Mouse (Mus musculus) neural tube, embryonic 14.5 days (tissue): ENCODE results near the gene Ebf4. TPM values are rescaled to one million over a fixed set of nuclear protein-coding genes. Genes with fewer than 3 reads are reported as not detected.

Experiments used
- ATAC-seq: fragments of 200-750 bp; cut with Nextera tagmentation; 2 replicates; pipeline ENCODE4 v1.8.0; 2017; ENCODE audit warnings: low read depth, mild to moderate bottlenecking, moderate TSS enrichment, moderate library complexity
- H3K27ac ChIP-seq: fragments of 300-500 bp; sonication (generic); 2 replicates; pipeline ENCODE4 v1.5.1; 2014; ENCODE audit warnings: low read depth, mild to moderate bottlenecking, control low read depth, low read length, moderate library complexity, mixed read lengths
- H3K27me3 ChIP-seq: fragments of 300-500 bp; sonication (generic); 2 replicates; pipeline ENCODE4 v1.6.1; 2014; ENCODE audit warnings: low read length; ENCODE audit not compliant: control insufficient read depth, insufficient read depth
- H3K36me3 ChIP-seq: fragments of 300-500 bp; sonication (generic); 2 replicates; pipeline ENCODE4 v1.6.1; 2014; ENCODE audit warnings: low read length, mixed read lengths; ENCODE audit not compliant: control insufficient read depth, insufficient read depth
- H3K4me1 ChIP-seq: fragments of 300-500 bp; sonication (generic); 2 replicates; pipeline ENCODE4 v1.6.1; 2014; ENCODE audit warnings: low read length; ENCODE audit not compliant: control insufficient read depth, insufficient read depth
- H3K4me2 ChIP-seq: fragments of 300-500 bp; sonication (generic); 2 replicates; pipeline ENCODE4 v1.6.1; 2014; ENCODE audit warnings: mild to moderate bottlenecking, low read depth, low read length, control low read depth
- H3K4me3 ChIP-seq: fragments of 300-500 bp; sonication (generic); 2 replicates; pipeline ENCODE4 v1.5.1; 2014; ENCODE audit warnings: low read depth, low read length, control low read depth, mixed read lengths
- H3K9ac ChIP-seq: fragments of 300-500 bp; sonication (generic); replicated peaks from 2 replicates; pipeline ENCODE4 v1.6.1; 2014; ENCODE audit warnings: low read depth, mild to moderate bottlenecking, control low read depth, low read length, mixed read lengths
- H3K9me3 ChIP-seq: fragments of 300-500 bp; sonication (generic); 2 replicates; pipeline ENCODE4 v1.6.1; 2016; ENCODE audit warnings: low read length; ENCODE audit not compliant: control insufficient read depth
- WGBS: fragments of 180-500 bp; shearing (Covaris S2); extraction: QIAGEN DNeasy Blood & Tissue Kit; methylation state at CpG from one replicate; pipeline ENCODE4 v1.1.7; 2014; 5-methylcytosine and 5-hydroxymethylcytosine counted together
- polyA plus RNA-seq: library from polyadenylated mRNA; unstranded; fragments of >200 nt; fragmentation: Nextera tagmentation; extraction: Ambion mirVana; gene quantifications from 2 replicates; pipeline ENCODE4 v1.2.1, GENCODE M21; 2014

Gene Ebf4
- polyA plus RNA-seq, 1 experiment from 2014 or later = 6.5 TPM

DNA sequence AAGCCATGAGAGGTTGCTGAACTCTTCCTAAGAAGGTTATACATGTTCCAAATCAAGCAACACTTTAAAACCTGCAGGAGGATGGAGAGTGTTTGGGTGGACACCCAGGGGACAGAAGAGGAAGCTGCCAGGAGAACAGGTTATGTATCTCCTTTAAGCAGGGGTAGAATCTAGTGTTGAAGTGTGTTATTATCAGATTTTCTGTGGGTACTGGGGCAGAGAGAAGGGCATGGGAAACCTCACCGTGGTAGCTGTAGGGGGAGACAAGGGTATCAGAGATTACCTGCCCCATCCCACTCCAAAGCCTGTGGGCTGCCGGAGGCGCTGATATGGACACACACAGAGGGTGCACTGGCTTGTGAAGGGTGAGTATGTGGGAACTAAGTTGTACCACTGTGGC lies 2.0 kb upstream of the Ebf4 start:
- ATAC-seq = no peak
- no peak overlapping the region for H3K27ac ChIP-seq
- no peak overlapping the region for H3K4me2 ChIP-seq
- H3K27me3 ChIP-seq = no peaks in the 10 kb centered on the region
- H3K4me1 ChIP-seq = peaks cover 20% of the 10 kb centered on the region
- no peak overlapping the region for H3K9ac ChIP-seq
- WGBS = 58% methylated on average over 3 of the region's 3 CpGs
- no peak overlapping the region for H3K4me3 ChIP-seq
- no peaks in the 10 kb centered on the region for H3K36me3 ChIP-seq
- H3K9me3 ChIP-seq = no peaks in the 10 kb centered on the region

DNA sequence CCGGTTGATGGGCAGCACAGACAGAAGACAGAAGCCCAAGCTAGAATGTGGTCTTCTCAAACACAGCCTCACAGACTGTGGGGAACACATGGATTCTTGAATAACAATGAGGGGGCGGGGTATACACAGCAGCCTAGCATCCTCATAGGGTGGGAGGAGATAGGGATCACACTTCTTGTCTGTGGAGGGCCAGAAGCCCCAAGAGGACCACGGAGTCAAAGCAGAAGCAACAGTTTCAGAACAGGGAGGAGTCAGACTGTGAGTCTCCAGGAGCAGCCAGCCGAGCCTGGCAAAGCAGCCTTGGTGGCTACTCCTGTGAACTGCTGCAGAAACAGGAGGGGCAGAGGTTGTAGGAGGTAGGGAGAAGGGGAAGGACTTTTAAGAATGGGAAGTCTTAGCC lies 1.5 kb upstream of the Ebf4 start:
- Histone ChIP-seq H3K9ac (no peak overlapping the region), H3K9me3 (no peaks in the 10 kb centered on the region), H3K4me1 (peaks cover 20% of the 10 kb centered on the region), H3K27me3 (no peaks in the 10 kb centered on the region), H3K4me3 (no peak overlapping the region), H3K4me2 (no peak overlapping the region), H3K36me3 (no peaks in the 10 kb centered on the region), H3K27ac (no peak overlapping the region)
- WGBS = 3% methylated on average over 4 of the region's 4 CpGs
- no peak for ATAC-seq

DNA sequence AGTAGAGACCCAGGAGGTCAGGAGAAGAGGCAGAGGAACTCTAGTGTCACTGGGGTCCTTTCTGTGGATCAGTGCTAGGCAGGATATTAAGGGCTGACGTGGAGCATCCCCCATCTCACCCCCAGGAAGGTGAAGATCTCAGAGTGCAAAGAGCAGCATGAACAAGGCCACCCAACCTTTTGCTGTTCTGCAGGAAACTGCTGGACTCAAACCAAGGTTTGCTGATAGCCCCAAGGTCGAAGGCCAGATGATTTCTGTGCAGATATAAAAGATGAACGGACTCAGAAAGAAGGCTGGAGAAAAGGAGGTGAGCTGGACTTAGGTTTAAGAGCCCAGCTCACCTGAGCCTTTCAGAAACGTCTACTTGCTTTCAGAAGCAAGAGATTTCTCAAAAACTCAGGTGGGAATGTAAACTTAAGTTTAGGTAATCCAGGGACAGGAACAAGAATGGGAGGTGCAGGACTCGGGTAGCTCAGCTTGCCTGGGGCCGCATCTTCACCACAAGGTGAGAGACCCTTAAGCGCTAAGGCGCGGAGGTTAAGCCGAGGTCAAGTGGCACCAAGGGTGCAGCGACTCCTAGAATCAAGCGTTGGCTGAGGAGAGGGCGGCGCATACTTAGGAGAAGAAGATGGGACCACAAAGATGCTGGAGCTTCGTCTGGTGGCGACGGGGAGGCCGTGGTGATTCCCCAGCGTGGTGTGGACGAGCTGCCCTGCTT lies 592 bp upstream of the Ebf4 start:
- Histone ChIP-seq H3K9me3 (no peaks in the 10 kb centered on the region), H3K27me3 (no peaks in the 10 kb centered on the region), H3K27ac (peak overlapping the region; percentile 84), H3K4me2 (peak overlapping the region; percentile 65), H3K9ac (peak overlapping the region; percentile 91), H3K36me3 (no peaks in the 10 kb centered on the region), H3K4me1 (peaks cover 20% of the 10 kb centered on the region), H3K4me3 (peak overlapping the region; percentile 72)
- WGBS = 9% methylated on average over 20 of the region's 20 CpGs
- no peak for ATAC-seq

DNA sequence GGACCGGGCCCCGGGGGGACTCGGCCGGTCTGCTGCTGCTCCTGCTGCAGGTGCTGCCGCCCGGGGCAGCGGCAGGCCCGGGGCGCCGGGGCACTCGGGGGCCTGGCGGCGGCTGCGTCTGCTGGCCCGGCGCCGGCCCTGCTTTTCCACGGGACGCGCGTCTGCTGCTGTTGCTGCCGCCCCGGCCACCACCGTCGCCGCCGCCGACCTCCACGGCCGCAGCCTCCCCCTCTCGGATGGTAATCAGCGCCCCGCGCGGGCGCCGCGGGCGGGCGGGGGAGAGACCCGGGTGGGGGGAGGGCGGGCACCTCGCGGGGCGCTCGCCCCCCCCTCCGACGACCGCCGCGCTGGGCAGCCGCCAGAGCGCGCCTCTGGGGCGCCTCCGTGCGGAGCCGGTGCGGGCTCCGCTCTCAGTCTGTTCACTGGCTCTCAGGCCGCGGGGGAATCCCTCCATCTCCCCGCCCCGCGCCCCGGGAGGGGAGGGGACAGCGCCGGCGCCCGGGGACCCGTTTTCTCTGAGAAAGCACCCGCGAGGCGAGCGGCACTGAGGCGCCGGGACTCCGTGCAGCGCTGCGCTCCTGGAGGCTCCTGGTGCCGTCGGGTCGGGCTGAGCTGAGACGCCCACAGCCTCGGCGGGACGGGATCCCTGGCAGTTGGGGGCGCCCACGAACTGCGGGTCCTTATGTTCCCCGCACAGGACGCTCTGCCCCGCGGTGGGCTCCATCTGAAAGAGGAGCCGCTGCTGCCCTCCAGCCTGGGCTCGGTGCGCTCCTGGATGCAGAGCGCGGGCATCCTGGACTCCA lies 563 bp downstream of the Ebf4 start:
- Histone ChIP-seq H3K27ac (peak overlapping the region; percentile 84), H3K36me3 (0 out of 2 replicates have a peak, but pooled peaks cover 3% of the 10 kb centered on the region), H3K9me3 (no peaks in the 10 kb centered on the region), H3K27me3 (no peaks in the 10 kb centered on the region), H3K9ac (peak overlapping the region; percentile 91), H3K4me3 (peak overlapping the region; percentile 72), H3K4me2 (peak overlapping the region; percentile 65), H3K4me1 (peaks cover 20% of the 10 kb centered on the region)
- ATAC-seq = peak; percentile 75
- WGBS = 0% methylated on average over 47 of the region's 99 CpGs

DNA sequence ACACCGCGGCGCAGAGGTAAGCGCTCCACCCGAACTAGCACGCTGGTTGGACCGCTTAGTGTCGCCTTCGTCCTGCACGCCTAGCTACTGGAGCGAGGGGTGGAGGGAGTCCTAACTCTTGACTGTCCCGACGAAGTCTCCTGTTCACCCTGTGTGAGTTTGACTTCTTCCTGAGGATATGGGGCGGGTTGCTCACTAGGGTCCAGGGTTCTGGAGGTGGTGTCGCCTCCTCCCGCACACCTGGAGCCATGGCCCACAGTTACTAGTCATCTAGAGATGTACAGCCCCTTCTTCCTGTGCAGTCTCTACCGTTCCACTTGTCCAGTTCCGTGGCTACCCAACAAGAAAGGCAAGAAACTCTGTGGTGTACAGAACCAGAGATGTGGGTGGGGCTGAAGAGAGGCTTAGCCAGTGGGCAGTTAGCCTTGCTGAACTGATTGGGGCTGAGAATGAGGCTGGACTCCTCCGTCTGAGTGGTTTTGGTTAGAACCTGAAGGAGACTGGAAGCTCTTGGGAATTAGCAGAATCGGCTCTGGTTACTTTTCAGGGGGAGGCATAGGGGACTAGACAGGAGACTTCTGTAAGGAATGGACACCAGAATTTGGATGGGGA lies 1.3 kb downstream of the Ebf4 start:
- Histone ChIP-seq H3K4me1 (peaks cover 20% of the 10 kb centered on the region), H3K9ac (peak overlapping the region; percentile 91), H3K36me3 (0 out of 2 replicates have a peak, but pooled peaks cover 3% of the 10 kb centered on the region), H3K4me3 (peak overlapping the region; percentile 72), H3K4me2 (peak overlapping the region; percentile 65), H3K27me3 (no peaks in the 10 kb centered on the region), H3K27ac (0 out of 2 replicates have a peak overlapping the region, but pooled peaks have one; percentile 84), H3K9me3 (no peaks in the 10 kb centered on the region)
- 3% methylated on average over 20 of the region's 20 CpGs for WGBS
- peak; percentile 2 for ATAC-seq

DNA sequence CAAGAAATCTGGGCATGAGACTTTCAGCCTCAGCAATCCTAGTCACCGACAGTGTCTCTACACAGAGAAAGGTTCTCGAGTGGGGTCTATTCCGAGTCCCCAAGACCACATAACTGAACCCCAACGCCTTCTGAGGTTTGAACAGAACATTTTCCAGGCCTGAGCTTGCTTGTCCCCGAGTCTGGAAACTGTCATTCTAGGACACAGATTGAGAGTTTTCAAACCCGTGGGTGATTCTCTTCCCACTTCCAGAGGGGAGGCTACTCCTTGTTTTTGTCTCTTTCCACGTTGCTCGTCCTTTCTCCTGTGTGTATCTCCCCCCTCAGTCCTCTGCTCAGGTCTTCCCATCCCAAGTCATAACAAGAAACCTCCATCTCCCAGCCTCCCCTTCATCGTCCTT lies 2.6 kb downstream of the Ebf4 start:
- H3K4me3 ChIP-seq = no peak overlapping the region
- no peaks in the 10 kb centered on the region for H3K27me3 ChIP-seq
- H3K27ac ChIP-seq = no peak overlapping the region
- H3K9ac ChIP-seq = no peak overlapping the region
- H3K9me3 ChIP-seq = no peaks in the 10 kb centered on the region
- H3K4me1 ChIP-seq = peaks cover 20% of the 10 kb centered on the region
- 0 out of 2 replicates have a peak, but pooled peaks cover 3% of the 10 kb centered on the region for H3K36me3 ChIP-seq
- no peak overlapping the region for H3K4me2 ChIP-seq
- WGBS = 85% methylated on average over 9 of the region's 9 CpGs
- no peak for ATAC-seq

DNA sequence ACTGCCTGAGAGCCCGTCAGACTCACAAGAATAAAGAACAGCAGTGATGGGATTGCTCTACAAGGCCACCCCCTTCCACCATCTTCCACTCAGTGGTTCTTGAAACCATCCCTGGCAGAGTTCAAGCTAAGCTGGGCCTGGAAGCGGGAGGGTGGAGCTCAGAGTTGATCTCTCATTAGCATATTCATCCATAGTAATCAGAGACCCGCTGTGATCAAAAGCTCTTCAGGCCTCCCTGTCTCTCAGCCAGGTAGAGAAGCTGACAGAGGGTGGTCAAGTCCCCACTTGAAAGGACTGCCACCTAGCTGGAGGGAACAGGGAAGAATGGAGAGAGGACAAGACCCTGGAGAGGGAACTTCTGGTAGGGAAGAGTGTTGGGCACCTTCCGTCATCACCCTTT lies 8.0 kb downstream of the Ebf4 start:
- 48% methylated on average over 4 of the region's 4 CpGs for WGBS
- H3K4me2 ChIP-seq = no peak overlapping the region

DNA sequence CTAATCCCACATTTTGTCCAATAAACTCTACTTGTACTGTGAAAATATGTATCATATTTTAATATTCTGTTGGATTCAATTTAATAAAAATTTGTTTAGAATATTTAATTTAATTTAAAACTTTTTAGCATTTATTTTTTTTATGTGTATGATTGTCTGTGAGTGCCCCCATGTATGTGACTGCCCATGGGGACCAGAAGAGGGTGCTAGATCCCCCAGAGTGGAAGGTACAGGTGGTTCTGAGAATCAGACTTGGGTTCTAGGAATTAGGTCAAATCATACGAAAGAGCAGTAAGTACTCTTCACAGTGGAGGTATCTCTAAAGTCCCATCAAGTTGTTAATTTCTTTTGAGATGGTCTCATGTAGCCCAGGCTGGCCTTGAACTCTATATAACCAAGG lies 32.1 kb downstream of the Ebf4 start:
- Histone ChIP-seq H3K36me3 (no peaks in the 10 kb centered on the region), H3K27me3 (no peaks in the 10 kb centered on the region), H3K9ac (no peak overlapping the region), H3K4me1 (no peaks in the 10 kb centered on the region), H3K4me3 (no peak overlapping the region), H3K4me2 (no peak overlapping the region), H3K9me3 (no peaks in the 10 kb centered on the region), H3K27ac (no peak overlapping the region)
- WGBS = 64% methylated on average over 1 of the region's 1 CpGs
- ATAC-seq = no peak

More for the DNA sequence above, 8.0 kb downstream of the Ebf4 start:
- H3K27ac ChIP-seq = no peak overlapping the region
- no peak for ATAC-seq
- peaks cover 8% of the 10 kb centered on the region; the same call in 1 of the 2 replicates for H3K36me3 ChIP-seq
- no peaks in the 10 kb centered on the region for H3K9me3 ChIP-seq
- no peaks in the 10 kb centered on the region for H3K27me3 ChIP-seq
- H3K4me1 ChIP-seq = no peaks in the 10 kb centered on the region; the same call in 1 of the 2 replicates
- no peak overlapping the region for H3K9ac ChIP-seq
- H3K4me3 ChIP-seq = no peak overlapping the region

DNA sequence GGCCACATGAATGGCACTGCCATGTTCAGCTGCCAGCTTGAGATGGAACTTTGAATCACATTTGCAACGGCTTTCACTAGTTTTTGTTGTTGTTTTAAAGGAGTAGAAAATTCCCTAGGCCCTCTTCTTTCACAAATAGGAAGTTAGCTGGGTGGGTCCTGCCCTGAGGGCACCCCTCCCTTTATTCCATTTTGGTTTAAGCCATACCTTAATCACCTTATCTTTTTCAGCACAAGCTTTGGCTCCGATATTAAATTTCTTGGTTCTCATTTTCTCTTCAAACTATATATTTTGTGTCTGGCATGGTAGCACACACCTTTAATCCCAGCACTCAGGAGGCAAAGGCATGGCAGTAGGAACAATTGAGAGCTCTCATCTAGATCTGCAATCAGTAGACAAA lies 34.5 kb downstream of the Ebf4 start:
- Histone ChIP-seq H3K27ac (no peak overlapping the region), H3K9ac (no peak overlapping the region), H3K4me2 (no peak overlapping the region), H3K9me3 (no peaks in the 10 kb centered on the region), H3K4me3 (no peak overlapping the region), H3K4me1 (no peaks in the 10 kb centered on the region), H3K27me3 (no peaks in the 10 kb centered on the region), H3K36me3 (no peaks in the 10 kb centered on the region)
- WGBS = 87% methylated on average over 2 of the region's 2 CpGs
- no peak for ATAC-seq
